Mouse (Mus musculus): ENCODE data around the gene Slc5a1.

GRCm38 (mm10) chr5:33107056-33107455 lies 3.0 kb downstream of the Slc5a1 start:
- TF ChIP-seq CTCF (IDR thresholded peaks at IDR 0.05; ENCODE audit: control insufficient read depth, insufficient read depth, insufficient replicate concordance, low read depth, low read length) (no peak), POLR2A (IDR thresholded peaks at IDR 0.05; ENCODE audit: control insufficient read depth, low read depth, low read length) (no peak)
